Mouse (Mus musculus) cortical plate, adult 2 months (tissue): ENCODE measurements around the gene Samd14. TPM values are rescaled to one million over a fixed set of nuclear protein-coding genes. Genes with fewer than 3 reads are reported as not detected.

Experiments
- H3K27ac ChIP-seq: fragments of 200-500 bp; 2 replicates; pipeline ENCODE4 v1.5.1; 2012; ENCODE audit warnings: low read length, control low read depth, inconsistent platforms; ENCODE audit not compliant: insufficient read depth
- H3K4me1 ChIP-seq: fragments of 200-500 bp; 2 replicates; pipeline ENCODE4 v1.6.1; 2011; ENCODE audit warnings: low read length; ENCODE audit not compliant: control insufficient read depth, insufficient read depth
- H3K4me3 ChIP-seq: fragments of 200-500 bp; 2 replicates; pipeline ENCODE4 v1.5.1; 2011; ENCODE audit warnings: mild to moderate bottlenecking, low read length, control low read depth; ENCODE audit not compliant: insufficient read depth
- CTCF ChIP-seq: fragments of 200-500 bp; IDR thresholded peaks from 2 replicates; pipeline ENCODE4 v1.5.1; 2011; ENCODE audit warnings: mild to moderate bottlenecking, control low read depth, low read length; ENCODE audit not compliant: insufficient read depth; ENCODE audit errors: extremely low read depth
- POLR2A ChIP-seq: fragments of 200-500 bp; IDR thresholded peaks from 2 replicates; pipeline ENCODE4 v1.6.1; 2011; ENCODE audit warnings: mild to moderate bottlenecking, low read length, control low read depth; ENCODE audit not compliant: insufficient read depth; ENCODE audit errors: extremely low read depth
- polyA plus RNA-seq: library from polyadenylated mRNA; depleted of rRNA; stranded (reverse); fragments of >200 nt; gene quantifications from 2 replicates; pipeline ENCODE4 v1.2.3, GENCODE M21; 2012

Samd14 gene
- polyA plus RNA-seq, 1 experiment: 18.0 TPM

- Histone ChIP-seq H3K4me1 (no peaks in the 10 kb centered on the region), H3K27ac (no peak within 1 kb of the TSS), H3K4me3 (no peak within 1 kb of the TSS)
- no peak for TF ChIP-seq CTCF
- TF ChIP-seq POLR2A: no peak
Measured at GRCm38 (mm10) chr11:94976199-94976598, 33.5 kb upstream of the Samd14 start, which contains the start of gene Sgca. Gene Sgca (minus strand): TSS chr11:94976327.

- no peak overlapping the region for H3K27ac ChIP-seq
- H3K4me1 ChIP-seq: no peaks in the 10 kb centered on the region
- TF ChIP-seq POLR2A: no peak
- no peak for TF ChIP-seq CTCF
- peak overlapping the region; percentile 20; the same call in 1 of the 2 replicates for H3K4me3 ChIP-seq
Measured at GRCm38 (mm10) chr11:94978178-94978915, 31.3 kb upstream of the Samd14 start.

- H3K4me3 ChIP-seq: peak overlapping the region; percentile 20
- no peaks in the 10 kb centered on the region for H3K4me1 ChIP-seq
- TF ChIP-seq CTCF (peak; percentile 94), POLR2A (peak; percentile 90)
- H3K27ac ChIP-seq: no peak overlapping the region
Measured at GRCm38 (mm10) chr11:94978947-94979346, 30.7 kb upstream of the Samd14 start.

- Histone ChIP-seq H3K4me3 (peak overlapping the region; percentile 20), H3K27ac (no peak overlapping the region), H3K4me1 (no peaks in the 10 kb centered on the region)
- TF ChIP-seq CTCF: no peak
Measured at GRCm38 (mm10) chr11:94979462-94980179, 30.1 kb upstream of the Samd14 start.

GRCm38 (mm10) chr11:94985140-94985539 lies 24.5 kb upstream of the Samd14 start:
- no peak for TF ChIP-seq POLR2A
- TF ChIP-seq CTCF: no peak
- Histone ChIP-seq H3K4me3 (no peak overlapping the region), H3K27ac (no peak overlapping the region), H3K4me1 (peaks cover 7% of the 10 kb centered on the region; the same call in 1 of the 2 replicates)

GRCm38 (mm10) chr11:94985822-94986221 lies 23.9 kb upstream of the Samd14 start:
- Histone ChIP-seq H3K4me1 (peaks cover 7% of the 10 kb centered on the region; the same call in 1 of the 2 replicates), H3K4me3 (no peak overlapping the region), H3K27ac (no peak overlapping the region)
- no peak for TF ChIP-seq POLR2A
- TF ChIP-seq CTCF: no peak

GRCm38 (mm10) chr11:94986435-94986834 lies 23.2 kb upstream of the Samd14 start:
- H3K4me1 ChIP-seq: peaks cover 7% of the 10 kb centered on the region; the same call in 1 of the 2 replicates
- no peak overlapping the region for H3K4me3 ChIP-seq
- TF ChIP-seq POLR2A (no peak), CTCF (no peak)
- H3K27ac ChIP-seq: no peak overlapping the region

GRCm38 (mm10) chr11:94987341-94987740 lies 22.3 kb upstream of the Samd14 start:
- TF ChIP-seq POLR2A: no peak
- H3K27ac ChIP-seq: peak overlapping the region; percentile 55
- H3K4me3 ChIP-seq: no peak overlapping the region
- H3K4me1 ChIP-seq: peaks cover 7% of the 10 kb centered on the region; the same call in 1 of the 2 replicates

- H3K4me3 ChIP-seq: no peak overlapping the region
Measured at GRCm38 (mm10) chr11:94987851-94988250, 21.8 kb upstream of the Samd14 start.

More at GRCm38 (mm10) chr11:94987851-94988250, 21.8 kb upstream of the Samd14 start:
- Histone ChIP-seq H3K4me1 (peaks cover 7% of the 10 kb centered on the region; the same call in 1 of the 2 replicates), H3K27ac (peak overlapping the region; percentile 55)
- no peak for TF ChIP-seq POLR2A
- TF ChIP-seq CTCF: no peak
